Mouse (Mus musculus) small intestine, adult 2 months (tissue): ENCODE measurements around the gene Nat8f5. TPM values are rescaled to one million over a fixed set of nuclear protein-coding genes. Genes with fewer than 3 reads are reported as not detected.
"Not testable (repeated sequence)": the region's sequence is repeated elsewhere in the genome, so short reads cannot be mapped to it uniquely, and the experiment has no call there.

Experiments
- H3K27ac ChIP-seq: fragments of 200-500 bp; 2 replicates; pipeline ENCODE4 v1.5.1; 2012; ENCODE audit warnings: low read depth, low read length, control low read depth, inconsistent platforms; ENCODE audit not compliant: insufficient read depth
- H3K27me3 ChIP-seq: fragments of 200-500 bp; 2 replicates; pipeline ENCODE4 v1.6.1; 2012; ENCODE audit warnings: mild to moderate bottlenecking, moderate library complexity, low read length, inconsistent platforms; ENCODE audit not compliant: control insufficient read depth, insufficient read depth
- H3K36me3 ChIP-seq: fragments of 200-500 bp; 2 replicates; pipeline ENCODE4 v1.6.1; 2012; ENCODE audit warnings: mild to moderate bottlenecking, low read length, control low read depth, inconsistent platforms; ENCODE audit not compliant: control insufficient read depth, insufficient read depth
- H3K4me1 ChIP-seq: fragments of 200-500 bp; 2 replicates; pipeline ENCODE4 v1.6.1; 2012; ENCODE audit warnings: low read length, inconsistent platforms, mixed read lengths; ENCODE audit not compliant: control insufficient read depth, insufficient read depth, insufficient read length
- H3K4me3 ChIP-seq: fragments of 200-500 bp; 2 replicates; pipeline ENCODE4 v1.5.1; 2012; ENCODE audit warnings: low read depth, mild to moderate bottlenecking, control low read depth, inconsistent platforms, low read length, moderate library complexity
- CTCF ChIP-seq: fragments of 200-500 bp; IDR thresholded peaks from 2 replicates; pipeline ENCODE4 v1.5.1; 2012; ENCODE audit warnings: low read depth, mild to moderate bottlenecking, control low read depth, inconsistent platforms, low read length, moderate library complexity, mixed read lengths; ENCODE audit not compliant: insufficient replicate concordance, insufficient read length; ENCODE audit errors: extremely low read depth
- POLR2A ChIP-seq: fragments of 200-500 bp; IDR thresholded peaks from 2 replicates; pipeline ENCODE4 v1.6.1; 2012; ENCODE audit warnings: low read depth, mild to moderate bottlenecking, control low read depth, inconsistent platforms, low read length, moderate library complexity
- WGBS: fragments of 180-500 bp; shearing (Covaris S2); methylation state at CpG from one replicate; pipeline ENCODE4 v1.1.7; 2018; 5-methylcytosine and 5-hydroxymethylcytosine counted together
- polyA plus RNA-seq: library from polyadenylated mRNA; depleted of rRNA; stranded (reverse); fragments of >200 nt; gene quantifications from 2 replicates; pipeline ENCODE4 v1.2.3, GENCODE M21; 2012

Nat8f5 gene
- polyA plus RNA-seq, 1 experiment: 14.4 TPM

GRCm38 (mm10) chr6:85831796-85832321, 11.1 kb upstream of the Nat8f5 start, which contains the start of gene Nat8:
Gene Nat8, minus strand, starts transcription at chr6:85832082.
- 29% methylated on average over 7 of the region's 7 CpGs for WGBS
- Histone ChIP-seq H3K27ac (peak within 1 kb of the TSS; percentile 98), H3K36me3 (no peaks in the 10 kb centered on the region), H3K27me3 (no peaks in the 10 kb centered on the region), H3K4me1 (peaks cover 32% of the 10 kb centered on the region), H3K4me3 (peak within 1 kb of the TSS; percentile 47)
- no peak for TF ChIP-seq CTCF
- peak; percentile 28; the same call in 1 of the 2 replicates for TF ChIP-seq POLR2A

- H3K4me1 ChIP-seq: peaks cover 30% of the 10 kb centered on the region
- H3K36me3 ChIP-seq: no peaks in the 10 kb centered on the region
- H3K27ac ChIP-seq: no peak overlapping the region
- H3K4me3 ChIP-seq: no peak overlapping the region
- 91% methylated on average over 1 of the region's 1 CpGs for WGBS
- no peaks in the 10 kb centered on the region for H3K27me3 ChIP-seq
- TF ChIP-seq POLR2A: no peak
- TF ChIP-seq CTCF: no peak
Measured at GRCm38 (mm10) chr6:85829462-85829861, 8.7 kb upstream of the Nat8f5 start.

GRCm38 (mm10) chr6:85825886-85826285, 5.1 kb upstream of the Nat8f5 start:
- 80% methylated on average over 2 of the region's 2 CpGs for WGBS
- Histone ChIP-seq H3K36me3 (no peaks in the 10 kb centered on the region), H3K27ac (no peak overlapping the region), H3K4me1 (peaks cover 30% of the 10 kb centered on the region; the same call in 1 of the 2 replicates), H3K4me3 (no peak overlapping the region), H3K27me3 (no peaks in the 10 kb centered on the region)
- TF ChIP-seq POLR2A: no peak
- TF ChIP-seq CTCF: no peak

- H3K36me3 ChIP-seq: no peaks in the 10 kb centered on the region
- peak overlapping the region; percentile 79 for H3K27ac ChIP-seq
- peaks cover 21% of the 10 kb centered on the region; the same call in 1 of the 2 replicates for H3K4me1 ChIP-seq
- no peaks in the 10 kb centered on the region for H3K27me3 ChIP-seq
- no peak overlapping the region for H3K4me3 ChIP-seq
- TF ChIP-seq CTCF (no peak), POLR2A (no peak)
- 30% methylated on average over 1 of the region's 1 CpGs for WGBS
Measured at GRCm38 (mm10) chr6:85823382-85824090, 2.8 kb upstream of the Nat8f5 start.

- 66% methylated on average over 4 of the region's 4 CpGs for WGBS
Measured at GRCm38 (mm10) chr6:85822286-85822685, 1.5 kb upstream of the Nat8f5 start.

DNA sequence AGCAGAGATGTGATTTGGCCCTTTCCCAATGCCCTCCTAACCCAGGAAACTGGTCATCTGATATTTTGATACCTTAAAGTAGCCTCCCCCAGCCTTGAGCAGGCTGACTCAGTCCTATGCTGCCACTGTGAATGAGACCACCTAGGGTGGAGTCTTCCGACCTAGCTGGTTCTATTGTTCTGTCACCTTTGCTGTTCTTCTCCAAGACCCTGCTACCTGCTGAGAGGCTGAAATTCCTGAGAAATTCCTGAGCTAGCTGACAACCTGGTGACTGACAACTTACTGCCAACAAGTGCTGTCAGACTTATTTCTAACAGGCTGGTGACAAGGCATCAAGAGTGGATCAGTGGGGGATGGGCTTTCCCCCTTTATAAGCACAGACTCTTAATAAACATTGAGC, 2.4 kb downstream of the Nat8f5 start:
- TF ChIP-seq CTCF (no peak), POLR2A (no peak)
- Histone ChIP-seq H3K27ac (no peak overlapping the region), H3K36me3 (no peaks in the 10 kb centered on the region), H3K27me3 (no peaks in the 10 kb centered on the region), H3K4me1 (peaks cover 10% of the 10 kb centered on the region; the same call in 1 of the 2 replicates), H3K4me3 (no peak overlapping the region)
- WGBS: 70% methylated on average over 1 of the region's 1 CpGs

More at GRCm38 (mm10) chr6:85822286-85822685, 1.5 kb upstream of the Nat8f5 start:
- TF ChIP-seq POLR2A (no peak), CTCF (no peak)
- Histone ChIP-seq H3K27me3 (no peaks in the 10 kb centered on the region), H3K4me3 (no peak overlapping the region), H3K4me1 (peaks cover 18% of the 10 kb centered on the region; the same call in 1 of the 2 replicates), H3K36me3 (no peaks in the 10 kb centered on the region), H3K27ac (peak overlapping the region; percentile 58)

GRCm38 (mm10) chr6:85813339-85813738, 7.4 kb downstream of the Nat8f5 start:
- H3K27me3 ChIP-seq: no peaks in the 10 kb centered on the region
- peaks cover 2% of the 10 kb centered on the region; the same call in 1 of the 2 replicates for H3K4me1 ChIP-seq
- H3K36me3 ChIP-seq: no peaks in the 10 kb centered on the region
- TF ChIP-seq POLR2A (no peak), CTCF (no peak)
- H3K4me3 ChIP-seq: no peak overlapping the region
- 0 out of 2 replicates have a peak overlapping the region, but pooled peaks have one; percentile 32 for H3K27ac ChIP-seq
- WGBS: 69% methylated on average over 2 of the region's 2 CpGs

DNA sequence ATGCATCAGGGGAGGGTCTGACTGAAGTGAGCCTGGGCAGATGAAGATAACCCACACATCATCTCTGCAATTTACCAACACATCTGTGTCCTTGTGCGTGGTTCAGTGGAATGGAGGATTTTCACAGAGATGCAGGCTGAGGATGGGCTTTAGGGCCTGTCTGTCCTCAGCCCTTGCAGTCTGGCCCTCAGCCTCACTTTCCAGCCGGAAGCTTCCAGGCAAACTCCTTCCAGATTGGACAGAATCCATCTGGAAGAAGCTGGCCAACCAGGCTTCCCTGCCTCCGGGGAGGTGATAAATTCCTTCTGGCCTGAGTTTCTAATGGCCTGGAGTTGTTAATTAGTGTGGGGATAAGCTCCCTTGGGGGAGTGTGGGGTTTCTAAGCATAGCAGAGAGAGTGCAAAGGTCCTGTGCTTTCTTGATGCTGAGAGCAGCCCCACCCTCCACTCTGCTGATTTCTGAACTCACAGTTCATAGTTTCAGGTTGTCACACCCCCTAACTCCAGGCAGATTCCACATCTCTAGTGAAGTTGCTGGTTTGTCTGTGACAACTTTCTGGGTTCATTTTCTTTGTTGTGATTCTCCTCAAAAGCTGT, 9.7 kb downstream of the Nat8f5 start:
- peak overlapping the region; percentile 65; the same call in 1 of the 2 replicates for H3K27ac ChIP-seq

DNA sequence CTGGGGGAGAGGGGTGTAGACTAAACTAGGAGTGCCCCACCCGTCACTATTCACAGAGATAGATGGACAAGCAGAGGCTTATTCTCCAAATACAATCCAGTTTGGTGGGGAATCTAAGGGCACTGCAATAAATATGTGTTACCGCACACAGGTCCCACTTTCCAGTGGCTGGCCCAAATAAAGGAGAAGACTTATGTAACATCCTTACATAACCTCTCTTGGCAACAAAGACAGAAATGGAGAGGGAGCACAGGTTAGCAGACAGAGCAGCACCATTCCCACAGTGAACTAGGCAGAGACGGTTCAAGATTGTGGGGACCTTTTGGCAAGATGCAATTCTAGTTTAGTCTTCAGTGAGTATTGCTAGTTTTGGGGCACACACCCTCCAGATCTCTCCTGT, 10.3 kb downstream of the Nat8f5 start:
- 84% methylated on average over 3 of the region's 3 CpGs for WGBS
- H3K4me3 ChIP-seq, H3K27me3 ChIP-seq, H3K36me3 ChIP-seq, H3K4me1 ChIP-seq: not testable (repeated sequence)
- H3K27ac ChIP-seq: 0 out of 2 replicates have a peak overlapping the region, but pooled peaks have one; percentile 4

More for the DNA sequence above, 9.7 kb downstream of the Nat8f5 start:
- not testable (repeated sequence) for H3K4me1 ChIP-seq, H3K27me3 ChIP-seq, H3K36me3 ChIP-seq, H3K4me3 ChIP-seq
- WGBS: 29% methylated on average over 3 of the region's 3 CpGs

DNA sequence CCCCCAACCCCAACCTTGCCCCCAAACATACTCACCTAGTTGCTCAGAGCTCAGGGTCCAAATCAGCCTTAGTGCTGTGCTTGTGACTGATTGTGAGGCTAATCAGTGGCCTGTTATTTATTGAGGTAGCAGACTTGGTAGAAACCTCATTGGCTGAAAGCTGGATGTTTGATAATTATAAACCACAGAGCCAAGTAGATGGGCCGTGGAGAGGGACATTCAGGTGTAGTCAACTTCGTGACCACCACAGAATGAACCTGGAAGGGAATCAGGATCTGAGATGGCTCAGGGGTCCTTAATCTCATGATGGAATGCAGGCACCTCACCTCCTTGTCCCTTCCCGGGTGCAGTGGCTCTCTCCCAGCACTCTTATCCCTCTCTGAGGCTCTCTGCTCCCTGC, 11.0 kb downstream of the Nat8f5 start:
- not testable (repeated sequence) for H3K27ac ChIP-seq, H3K27me3 ChIP-seq, H3K4me1 ChIP-seq, H3K36me3 ChIP-seq, H3K4me3 ChIP-seq
- WGBS: 55% methylated on average over 3 of the region's 3 CpGs
